Mouse (Mus musculus): ENCODE data around the gene Hsd17b2.
A peak's percentile ranks its signal among the peaks of the same experiment; 100 is the strongest.

Gene Hsd17b2

GRCm38 (mm10) chr8:117772126-117772525 lies 70.4 kb downstream of the Hsd17b2 start:
- DNase-seq (ENCODE audit: low spot score in 2 of 2): peak; percentile 12 to 49

- peak in 1 of 2 experiments; percentile 27 for DNase-seq (ENCODE audit: low spot score in 2 of 2)
Measured at GRCm38 (mm10) chr8:117772597-117772996, 70.9 kb downstream of the Hsd17b2 start.

GRCm38 (mm10) chr8:117775626-117776025 lies 73.9 kb downstream of the Hsd17b2 start:
- no peak for DNase-seq (ENCODE audit: low spot score in 2 of 2)

GRCm38 (mm10) chr8:117776075-117776474 lies 74.4 kb downstream of the Hsd17b2 start:
- no peak for DNase-seq (ENCODE audit: low spot score in 2 of 2)

GRCm38 (mm10) chr8:117778531-117779322 lies 77.0 kb downstream of the Hsd17b2 start:
- DNase-seq (ENCODE audit: low spot score in 2 of 2): no peak

GRCm38 (mm10) chr8:117779344-117779743 lies 77.6 kb downstream of the Hsd17b2 start:
- no peak for DNase-seq (ENCODE audit: low spot score in 2 of 2)

- DNase-seq (ENCODE audit: low spot score in 2 of 2): no peak
Measured at GRCm38 (mm10) chr8:117781375-117782129, 79.8 kb downstream of the Hsd17b2 start.

- DNase-seq (ENCODE audit: low spot score in 2 of 2): no peak
Measured at GRCm38 (mm10) chr8:117783021-117783420, 81.3 kb downstream of the Hsd17b2 start.

- no peak for DNase-seq (ENCODE audit: low spot score in 2 of 2)
Measured at GRCm38 (mm10) chr8:117786428-117786827, 84.7 kb downstream of the Hsd17b2 start.

- DNase-seq (ENCODE audit: low spot score in 2 of 2): no peak
Measured at GRCm38 (mm10) chr8:117792616-117793144, 91.0 kb downstream of the Hsd17b2 start.

- DNase-seq (ENCODE audit: low spot score in 2 of 2): no peak
Measured at GRCm38 (mm10) chr8:117794581-117794980, 92.9 kb downstream of the Hsd17b2 start.

GRCm38 (mm10) chr8:117796464-117796863 lies 94.8 kb downstream of the Hsd17b2 start:
- DNase-seq (ENCODE audit: low spot score in 2 of 2): no peak

- no peak for DNase-seq (ENCODE audit: low spot score in 2 of 2)
Measured at GRCm38 (mm10) chr8:117798066-117798465, 96.4 kb downstream of the Hsd17b2 start.

- peak; percentile 92 to 99 for DNase-seq (ENCODE audit: low spot score in 2 of 2)
Measured at GRCm38 (mm10) chr8:117801443-117802298, 100.0 kb downstream of the Hsd17b2 start, which contains the start of gene Mphosph6. Mphosph6 (minus strand) TSS chr8:117801943.

- DNase-seq (ENCODE audit: low spot score in 2 of 2): no peak
Measured at GRCm38 (mm10) chr8:117802299-117802689, 100.6 kb downstream of the Hsd17b2 start.

- no peak for DNase-seq (ENCODE audit: low spot score in 2 of 2)
Measured at GRCm38 (mm10) chr8:117805419-117805818, 103.7 kb downstream of the Hsd17b2 start.

Data from spleen, postnatal 10 days (tissue).